Mouse (Mus musculus) MEL-GATA-1-ER (cell line): ENCODE results near the gene Uqcc2.

Experiments used
- DNase-seq: peaks from one replicate; pipeline ENCODE4 v3.0.0-alpha.2; 2012; ENCODE audit warnings: low read depth; ENCODE audit errors: extremely low read depth

The Uqcc2 gene

DNA sequence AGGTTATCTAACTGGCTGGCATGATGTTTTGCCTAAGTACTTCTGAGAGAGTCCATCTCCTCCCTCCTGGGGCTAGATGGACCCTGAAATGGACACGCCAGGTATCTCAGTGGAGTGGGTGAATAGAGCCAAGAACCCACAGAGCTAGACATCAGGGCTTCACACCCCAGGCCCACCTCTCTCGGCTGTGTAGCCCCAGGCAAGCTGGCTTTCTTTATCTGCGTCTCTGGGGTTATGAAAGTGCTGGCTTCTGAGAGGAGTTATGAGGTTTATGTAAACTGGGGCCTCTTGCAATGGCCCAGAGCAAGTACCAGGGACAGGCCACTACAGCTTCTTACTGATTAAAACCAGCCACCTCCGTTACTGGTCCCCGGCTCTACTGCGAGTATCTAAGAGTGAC, 21.2 kb upstream of the Uqcc2 start:
- DNase-seq: no peak

DNA sequence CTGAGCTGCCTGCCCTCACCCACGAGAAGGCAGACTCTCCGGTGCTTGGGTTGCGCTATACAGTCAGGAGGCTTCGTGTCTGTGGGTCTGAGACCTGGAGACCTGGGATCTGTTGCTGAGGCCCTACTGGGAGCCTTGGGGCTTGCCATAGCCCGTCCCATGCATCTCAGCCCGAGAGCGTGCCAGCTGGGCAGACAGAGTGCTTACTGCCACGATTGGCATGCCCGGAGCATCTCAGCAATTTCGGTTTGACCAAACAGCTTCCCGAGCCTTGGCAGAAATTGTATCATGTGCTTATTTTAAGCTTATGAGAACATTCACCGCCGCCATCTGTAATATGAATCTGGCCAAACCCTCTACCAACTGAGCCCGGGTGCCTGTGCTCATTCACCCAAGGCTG, 20.5 kb upstream of the Uqcc2 start:
- DNase-seq: no peak

DNA sequence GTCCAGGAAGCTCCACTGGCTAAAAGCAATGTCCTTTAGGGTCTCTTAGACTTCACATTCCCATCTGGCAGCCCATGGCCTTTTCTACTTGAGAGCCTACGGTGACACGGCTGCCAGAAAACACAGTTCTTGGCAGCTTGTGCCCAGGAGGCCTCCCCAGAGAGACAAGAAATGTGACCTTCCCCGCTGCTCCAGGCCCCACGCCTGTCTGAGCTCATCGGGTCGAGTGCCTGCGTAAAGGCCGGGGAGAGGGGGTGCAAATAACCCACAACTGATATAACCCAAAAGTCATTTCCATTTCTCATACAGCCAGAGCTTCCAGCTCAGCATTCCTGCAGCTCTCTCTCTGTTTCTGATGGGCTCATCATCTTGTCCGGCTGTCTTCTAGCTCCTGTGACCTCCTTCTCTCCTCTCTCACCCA, 20.1 kb upstream of the Uqcc2 start:
- no peak for DNase-seq

DNA sequence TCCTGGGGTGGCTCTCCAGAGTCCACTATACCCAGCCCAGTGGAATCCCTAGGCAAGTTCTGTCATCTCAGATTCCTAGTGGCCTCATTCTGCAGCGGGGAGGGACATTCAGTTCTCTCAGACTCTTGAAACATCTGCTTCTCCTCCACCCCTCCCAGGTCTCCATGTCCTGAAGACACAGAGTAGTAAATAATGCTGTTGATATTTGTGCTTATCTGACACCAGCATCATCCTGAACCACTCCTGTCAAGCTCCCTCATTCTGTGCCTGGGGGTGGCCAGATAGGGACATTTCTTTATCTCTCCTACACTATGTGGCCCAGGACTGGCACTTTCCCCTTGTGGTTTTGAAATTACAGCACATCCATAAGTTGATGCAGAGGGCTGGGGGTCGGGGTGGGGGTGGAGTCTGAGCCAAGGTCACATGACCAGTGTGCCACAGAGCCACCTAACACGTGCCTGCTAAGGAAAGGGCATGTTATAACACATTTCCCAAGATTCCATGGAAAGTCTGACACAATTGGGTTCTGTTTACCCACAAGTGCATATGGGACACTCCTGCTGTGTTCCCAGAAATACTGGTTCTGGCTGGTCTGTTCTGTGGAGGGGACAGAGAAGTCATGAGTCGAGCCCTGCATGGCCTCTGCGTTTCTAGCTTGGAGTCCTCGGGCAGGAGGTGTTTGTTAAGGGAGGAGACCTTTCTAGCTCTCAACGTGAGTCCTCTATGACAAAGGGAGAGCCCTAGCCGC, 19.4 kb upstream of the Uqcc2 start:
- DNase-seq: peak; percentile 84

DNA sequence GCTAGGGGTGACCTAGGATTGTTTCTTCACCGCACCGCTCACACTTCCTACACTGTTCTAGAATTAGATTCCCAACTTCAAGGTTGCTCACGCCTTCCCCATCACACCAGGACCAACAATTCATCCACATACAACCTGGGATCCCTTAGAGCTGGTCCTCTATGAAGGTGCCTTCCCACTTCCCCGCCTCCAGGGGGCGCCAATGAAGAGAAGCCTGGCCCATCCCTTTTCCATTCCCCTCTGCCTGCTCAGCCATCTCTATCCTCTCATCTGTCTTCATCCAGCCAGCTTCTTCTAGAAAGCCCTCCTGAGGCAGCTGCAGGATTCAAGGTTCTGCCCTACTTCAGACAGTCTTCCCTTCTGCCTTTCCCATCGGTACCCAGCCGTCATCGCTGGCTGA, 17.7 kb upstream of the Uqcc2 start:
- DNase-seq: no peak

DNA sequence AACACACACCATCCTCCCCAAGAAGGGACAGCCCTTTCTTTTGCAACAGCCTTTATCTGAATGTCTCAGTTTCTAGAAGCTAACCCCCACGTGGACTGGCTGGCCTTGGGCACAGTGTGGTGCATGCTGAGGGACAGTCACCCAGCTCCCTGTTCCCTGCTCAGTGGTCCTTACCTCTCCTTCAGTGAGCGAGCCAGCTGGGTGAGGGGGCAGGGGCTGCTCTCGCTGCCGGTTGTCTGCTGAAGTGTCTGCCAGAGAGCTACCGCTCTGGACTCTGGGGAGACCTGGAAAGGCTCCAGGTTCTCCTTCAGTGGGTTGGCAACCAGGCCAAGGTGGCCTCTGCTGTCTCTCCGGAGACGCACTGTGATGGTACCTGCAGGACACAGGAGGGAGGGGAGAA, 17.2 kb upstream of the Uqcc2 start:
- no peak for DNase-seq

DNA sequence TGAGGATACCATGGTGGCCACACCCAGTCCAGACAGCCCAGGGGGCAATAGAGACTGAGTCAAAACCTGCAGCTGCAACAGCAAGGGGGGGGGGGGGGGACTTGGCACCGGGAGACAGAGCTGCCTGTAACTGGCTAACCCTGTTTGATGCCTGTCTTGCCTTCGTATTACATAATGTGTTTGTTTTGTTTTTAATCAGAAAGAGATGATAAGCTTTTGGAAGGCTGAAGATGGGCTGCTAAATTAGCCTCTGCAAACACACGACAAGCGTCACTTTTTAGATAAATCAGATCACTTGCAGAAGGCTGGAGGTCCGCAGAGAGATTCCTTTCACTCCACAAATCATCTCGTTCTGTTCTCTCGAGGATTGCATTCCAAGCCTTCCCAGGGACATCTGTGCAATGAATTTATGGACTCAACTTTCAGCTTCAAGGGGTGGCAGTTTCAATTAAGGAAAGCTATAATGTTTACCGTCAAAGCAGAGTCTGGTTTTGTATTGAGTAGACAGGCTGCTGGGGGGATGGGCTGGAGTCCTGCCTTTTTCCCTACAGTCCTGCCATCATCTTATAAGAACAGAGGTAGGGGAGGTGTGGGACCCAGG, 12.7 kb upstream of the Uqcc2 start:
- no peak for DNase-seq

DNA sequence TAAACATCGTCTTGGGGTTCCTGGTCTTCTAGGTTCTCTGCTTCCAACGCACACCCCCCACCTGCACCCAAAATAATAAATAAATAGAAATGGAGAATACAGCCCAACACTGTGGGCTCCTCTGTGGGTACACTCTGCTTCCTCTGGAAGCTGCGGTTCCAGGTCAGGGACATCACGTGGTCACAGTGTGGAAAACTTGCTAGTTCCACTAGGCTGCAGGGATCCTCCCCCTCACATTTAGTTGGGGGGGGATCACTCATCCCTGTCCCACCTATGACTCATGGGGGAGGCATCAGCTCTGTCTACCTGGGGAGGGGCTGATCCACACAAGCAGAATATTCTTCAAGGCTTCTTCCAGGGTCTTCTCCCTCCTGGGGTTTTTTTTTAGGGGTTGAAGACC, 10.4 kb upstream of the Uqcc2 start:
- no peak for DNase-seq

DNA sequence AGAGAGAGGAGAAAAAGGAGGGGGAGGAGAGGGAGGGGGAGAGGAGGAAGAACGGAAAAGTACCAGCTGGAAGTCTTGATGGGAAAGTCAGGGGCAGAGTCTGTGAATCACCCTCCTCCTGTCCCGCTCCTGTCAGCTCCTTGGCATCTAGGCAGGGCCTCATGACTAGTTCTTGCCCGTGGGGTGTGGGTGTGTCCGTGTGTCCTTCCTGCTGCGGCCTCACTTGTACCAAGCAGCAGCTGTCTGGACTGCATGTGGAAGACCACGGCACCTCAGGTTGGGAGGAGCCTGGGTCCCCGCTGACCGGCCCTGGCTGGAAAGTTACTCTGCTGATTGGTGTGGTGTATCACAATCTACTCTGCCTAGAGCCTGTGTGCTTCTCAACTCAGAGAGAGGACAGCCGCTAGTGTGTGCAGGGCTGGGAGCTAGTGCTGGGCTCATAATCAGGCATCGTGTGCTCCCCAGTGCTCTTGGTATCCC, 8.3 kb upstream of the Uqcc2 start:
- no peak for DNase-seq

DNA sequence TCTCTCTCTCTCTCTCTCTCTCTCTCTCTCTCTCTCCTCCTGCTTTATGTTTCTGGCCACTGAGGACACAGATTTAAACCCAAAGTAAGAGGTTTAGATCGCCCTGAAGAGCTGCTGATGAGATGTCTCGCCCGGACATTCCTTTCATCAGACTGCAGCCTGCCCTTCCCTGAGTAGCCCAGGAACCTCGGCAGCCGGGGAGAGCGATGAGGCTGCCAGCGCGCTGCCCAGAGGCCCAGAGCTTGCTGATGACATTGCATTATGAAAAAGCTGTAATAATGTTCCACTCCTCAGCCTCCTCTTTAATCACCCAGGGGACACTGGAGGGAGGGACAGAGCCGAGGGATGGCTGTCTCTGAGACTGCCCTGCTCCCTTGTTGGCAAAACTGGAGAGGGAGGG, 6.5 kb upstream of the Uqcc2 start:
- no peak for DNase-seq

DNA sequence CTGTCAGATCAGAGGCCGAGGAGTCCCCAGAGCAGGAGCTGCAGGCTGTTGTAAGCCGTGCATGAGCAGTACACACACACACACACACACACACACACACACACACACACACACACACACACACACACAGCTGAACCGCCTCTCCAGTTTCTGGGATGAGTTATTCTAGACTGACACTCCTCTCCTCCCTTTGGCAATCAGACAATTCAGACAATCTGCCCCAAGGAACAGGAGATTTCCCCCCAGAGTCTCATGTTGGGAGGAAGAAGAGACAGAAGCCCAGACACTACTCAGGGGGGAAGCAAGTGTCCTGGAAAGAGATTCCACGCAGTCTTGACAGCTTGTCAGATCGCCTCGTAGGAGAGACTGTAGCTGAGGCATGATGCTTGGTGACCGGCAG, 5.6 kb upstream of the Uqcc2 start:
- DNase-seq: no peak

DNA sequence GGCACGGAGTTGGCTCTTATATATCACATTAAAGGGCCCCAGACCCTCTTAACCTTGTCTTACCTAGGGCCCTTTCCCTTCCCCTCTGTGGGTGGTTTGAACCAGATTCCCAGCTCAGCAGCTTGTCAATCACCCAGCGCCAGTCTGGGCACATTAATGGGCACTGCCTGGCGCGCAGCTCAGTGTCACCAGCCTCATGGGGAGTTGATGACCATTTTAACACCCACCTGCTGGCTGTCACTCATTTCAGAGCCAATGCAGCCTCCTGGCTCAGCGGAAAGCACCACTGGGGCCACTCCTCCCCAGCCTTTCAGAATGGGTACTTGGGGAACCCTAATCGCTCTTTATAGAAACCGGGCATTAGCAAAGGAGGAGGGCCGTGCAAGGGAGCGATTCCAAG, 4.7 kb upstream of the Uqcc2 start:
- DNase-seq: no peak

DNA sequence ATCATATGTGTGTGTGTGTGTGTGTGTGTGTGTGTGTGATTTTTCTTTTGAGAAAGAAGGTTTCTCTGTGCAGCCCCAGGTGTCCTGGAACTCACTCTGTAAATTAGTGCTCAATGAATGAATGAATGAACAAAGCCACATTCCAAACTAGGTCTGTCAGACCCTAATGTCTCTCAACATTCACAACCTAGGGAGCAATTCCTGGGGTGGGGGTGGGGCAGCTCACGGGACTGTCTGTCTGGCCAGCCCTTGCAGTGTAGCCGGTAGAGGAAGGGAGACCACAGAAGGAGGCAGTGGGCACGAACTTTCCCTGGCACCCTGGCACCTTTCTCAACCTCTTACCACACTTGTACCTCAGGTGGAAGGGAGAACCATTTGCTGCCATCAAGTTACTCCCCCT, 999 bp upstream of the Uqcc2 start:
- no peak for DNase-seq

DNA sequence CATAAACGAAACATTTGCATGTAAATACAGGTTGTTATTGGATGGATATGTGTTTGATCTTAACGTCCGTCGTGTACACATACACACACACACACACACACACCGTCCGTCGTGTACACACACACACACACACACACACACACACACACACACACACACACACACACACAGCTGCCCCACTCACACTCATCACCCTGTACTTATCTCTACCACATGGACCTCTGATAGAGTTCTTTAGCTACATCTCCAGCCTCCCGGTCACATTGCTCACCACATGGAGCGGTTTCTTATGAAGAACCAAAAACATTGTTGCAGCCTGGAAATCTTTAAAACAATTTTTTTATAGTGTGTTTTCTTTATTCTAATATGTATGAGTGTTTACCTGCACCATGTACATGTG, 471 bp upstream of the Uqcc2 start:
- no peak for DNase-seq

DNA sequence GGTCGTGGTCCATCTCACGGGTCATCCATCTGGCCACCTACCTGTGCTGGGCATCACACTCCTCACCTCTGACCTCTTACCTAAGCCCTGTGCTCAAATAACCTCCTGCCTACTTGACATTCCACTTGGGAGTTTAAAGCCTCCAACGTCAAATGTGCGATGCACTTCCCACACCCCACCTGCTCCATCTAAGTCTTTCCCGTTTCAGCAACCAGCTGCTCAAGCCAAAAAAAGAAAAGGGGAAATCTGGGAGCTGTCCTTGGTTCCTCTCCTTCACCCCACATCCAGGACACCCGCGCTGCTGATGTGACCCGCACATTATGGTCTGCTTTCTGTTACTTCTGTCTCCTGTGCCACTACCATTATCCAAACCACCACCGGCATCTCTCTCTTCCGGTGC, 1.5 kb downstream of the Uqcc2 start:
- DNase-seq: no peak

DNA sequence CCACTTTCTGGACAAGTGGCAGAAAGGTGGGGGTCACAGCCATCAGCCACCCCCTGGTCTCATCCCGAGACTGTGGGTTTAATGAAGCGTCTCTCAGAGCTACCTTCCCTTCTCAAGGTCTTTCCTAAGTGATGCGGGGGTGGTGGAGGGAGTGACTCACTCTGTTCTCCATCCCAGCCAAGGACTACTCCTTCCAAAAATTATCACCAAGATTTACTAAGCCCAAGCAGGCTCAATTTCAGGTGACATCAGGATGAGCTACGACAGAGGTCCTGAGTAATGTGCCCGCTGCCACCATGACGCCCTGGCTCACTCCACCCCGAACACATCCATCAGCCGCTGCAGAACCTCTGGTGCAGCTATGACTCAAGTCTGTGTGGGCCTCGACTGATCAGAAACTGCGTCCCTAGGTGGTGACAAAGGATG, 2.5 kb downstream of the Uqcc2 start:
- no peak for DNase-seq

DNA sequence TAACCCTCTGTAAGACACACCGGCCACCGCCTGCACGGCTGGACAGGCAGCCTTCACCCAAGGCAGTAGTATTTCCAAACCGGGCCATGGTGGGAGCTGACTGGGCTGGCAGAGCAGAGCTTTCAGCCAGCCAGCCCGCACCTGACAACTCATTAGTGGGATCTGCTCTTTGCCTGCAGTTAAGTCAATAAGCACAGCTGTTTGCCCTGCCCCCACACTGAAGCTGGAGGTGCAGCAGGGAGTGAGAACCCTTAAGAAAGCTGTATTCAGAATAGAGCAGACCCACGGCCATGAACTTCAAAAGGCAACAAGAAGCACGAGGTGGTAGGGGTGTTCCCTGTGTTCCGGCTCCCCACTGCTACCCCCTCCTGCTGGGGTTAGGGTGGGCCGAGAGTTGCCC, 3.5 kb downstream of the Uqcc2 start:
- no peak for DNase-seq

DNA sequence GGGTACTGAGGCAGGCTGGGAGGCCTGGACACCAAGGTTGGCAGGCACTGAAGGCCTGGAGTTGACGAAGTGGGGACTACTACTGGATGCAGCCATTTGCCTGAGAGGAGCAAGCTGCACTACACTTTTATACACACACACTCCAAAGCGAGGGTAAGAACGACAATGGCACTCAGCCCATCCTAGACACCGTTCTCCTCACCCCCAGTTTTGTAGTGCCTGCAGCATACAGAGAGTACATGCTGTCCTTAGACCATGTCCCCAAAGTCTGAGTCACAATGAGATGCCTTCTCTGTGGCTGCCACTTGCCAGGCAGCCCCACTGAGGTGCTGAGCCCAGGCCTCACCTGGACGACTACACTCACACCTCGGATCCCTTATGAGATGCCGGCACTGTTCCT, 3.9 kb downstream of the Uqcc2 start:
- DNase-seq: no peak

DNA sequence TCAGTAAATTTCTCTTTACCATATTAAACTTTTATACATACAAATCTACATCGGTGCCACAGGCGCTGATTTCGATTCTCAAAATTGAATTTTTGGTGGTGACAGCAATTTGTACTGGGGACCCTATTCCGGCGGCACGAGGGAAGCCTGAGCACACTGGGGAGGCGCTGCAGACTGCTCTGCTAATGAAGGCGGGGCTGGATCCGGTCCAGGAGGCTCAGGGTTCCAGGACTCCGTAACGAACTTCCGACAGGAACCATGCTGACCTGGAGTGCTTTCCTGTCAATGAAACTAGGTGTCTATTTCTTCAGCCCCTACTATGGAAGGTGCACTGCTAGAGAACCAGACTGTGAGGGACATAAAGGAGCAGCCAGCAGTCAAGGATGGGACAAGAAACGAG, 4.4 kb downstream of the Uqcc2 start:
- DNase-seq: no peak

DNA sequence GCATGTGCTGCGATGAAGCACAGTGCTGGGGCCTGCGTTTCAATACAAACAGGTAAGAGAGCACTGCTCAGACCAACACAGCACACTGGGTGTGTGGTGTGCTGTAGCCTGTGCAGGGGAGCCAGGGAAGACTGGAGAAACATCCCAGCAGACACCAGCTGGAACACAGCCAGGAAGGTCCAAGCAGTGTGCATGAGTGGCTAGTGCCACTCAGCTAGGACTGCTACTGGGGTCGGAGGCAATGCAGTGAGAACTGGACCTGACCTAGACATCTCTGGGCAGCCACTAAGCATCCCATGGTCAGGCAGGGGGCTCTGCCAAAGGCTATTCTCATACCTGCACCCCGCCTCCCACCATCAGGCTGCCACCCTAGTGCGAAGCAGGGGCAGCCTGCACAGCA, 5.5 kb downstream of the Uqcc2 start:
- DNase-seq: no peak

DNA sequence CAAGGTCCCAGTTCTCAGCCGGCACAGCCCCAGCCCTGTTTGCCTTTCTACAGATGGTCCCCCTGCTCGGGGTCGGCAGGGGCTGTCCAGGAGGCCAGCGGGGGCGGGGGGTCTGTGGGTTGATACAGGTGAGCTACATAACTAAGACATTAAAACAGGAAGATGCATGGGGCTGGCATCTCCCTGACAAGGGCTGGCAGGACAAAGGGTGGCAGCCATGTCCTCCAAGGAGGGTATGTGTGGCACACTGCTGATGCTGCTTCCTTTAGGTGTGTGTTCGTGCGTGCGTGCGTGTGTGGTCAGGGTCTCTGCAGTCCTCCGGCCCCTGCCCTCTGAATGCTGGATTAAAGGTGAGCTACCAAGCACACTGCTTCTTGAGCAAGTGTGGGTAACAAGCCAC, 6.7 kb downstream of the Uqcc2 start:
- no peak for DNase-seq

DNA sequence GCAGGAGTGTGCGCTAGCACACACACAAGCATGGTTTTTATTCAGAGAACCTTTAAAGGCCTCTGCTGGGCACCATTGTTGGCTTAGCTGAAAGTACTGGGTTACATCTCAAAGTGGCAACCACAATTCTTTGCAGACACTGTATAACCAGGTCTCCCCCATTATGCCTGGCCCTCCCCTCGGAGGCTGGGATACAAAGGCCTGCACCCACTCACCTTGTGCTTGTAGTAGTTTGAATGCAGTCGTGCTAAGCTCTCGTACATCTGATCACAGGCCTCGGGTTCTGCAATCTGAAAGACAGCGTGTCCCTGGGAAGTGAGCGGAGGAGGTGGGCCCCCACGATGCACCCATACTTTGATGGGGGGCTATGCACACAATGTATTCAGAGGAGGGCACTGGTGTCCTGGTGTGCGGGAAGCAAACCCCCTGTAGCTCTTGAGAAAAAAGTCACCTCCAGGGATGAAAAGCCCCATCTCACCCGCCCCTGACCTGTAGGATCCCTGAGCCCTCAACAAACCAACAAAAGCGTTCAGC, 8.0 kb downstream of the Uqcc2 start:
- no peak for DNase-seq

DNA sequence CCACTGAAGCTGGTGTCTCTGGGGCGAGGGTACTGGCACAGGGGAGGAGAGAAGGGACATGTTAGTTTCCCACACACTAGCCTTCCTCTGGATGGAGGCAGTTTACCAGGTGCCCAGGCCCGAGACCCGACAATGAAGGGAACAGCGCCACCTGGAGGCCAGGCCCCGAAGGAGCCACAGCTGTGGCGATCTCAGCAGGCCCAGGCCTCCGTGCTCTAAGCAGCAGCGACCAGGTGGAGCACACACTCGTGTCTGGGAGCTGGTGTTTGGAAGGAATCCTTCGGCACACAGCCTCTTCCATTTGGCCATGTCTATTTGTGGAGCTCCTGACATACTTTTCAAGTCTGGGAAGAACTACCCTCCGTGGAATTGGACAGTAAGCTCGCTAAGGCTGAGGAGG, 8.5 kb downstream of the Uqcc2 start:
- peak; percentile 23 for DNase-seq
